Mouse (Mus musculus) kidney, embryonic 15.5 days (tissue): ENCODE measurements at regions not wholly inside any gene's neighbourhood (a gene's known extent, or its start where the extent isn't known, plus 50 kb on each side); places are given as distances from the start of the nearest gene placed in this dataset.

Source experiments
- ATAC-seq: fragments of 200-750 bp; cut with Nextera tagmentation; replicated peaks from 2 replicates; pipeline ENCODE4 v1.8.0; 2017; ENCODE audit warnings: moderate TSS enrichment; ENCODE audit not compliant: low FRiP score
- H3K27ac ChIP-seq: fragments of 300-500 bp; sonication (generic); 2 replicates; pipeline ENCODE4 v1.5.1; 2015; ENCODE audit warnings: mild to moderate bottlenecking, inconsistent platforms
- H3K27me3 ChIP-seq: fragments of 300-500 bp; sonication (generic); 2 replicates; pipeline ENCODE4 v1.6.1; 2015; ENCODE audit warnings: inconsistent platforms
- H3K36me3 ChIP-seq: fragments of 300-500 bp; sonication (generic); 2 replicates; pipeline ENCODE4 v1.6.1; 2015; ENCODE audit warnings: inconsistent platforms
- H3K4me1 ChIP-seq: fragments of 300-500 bp; sonication (generic); 2 replicates; pipeline ENCODE4 v1.6.1; 2015; ENCODE audit warnings: inconsistent platforms
- H3K4me2 ChIP-seq: fragments of 300-500 bp; sonication (generic); 2 replicates; pipeline ENCODE4 v1.6.1; 2015; ENCODE audit warnings: moderate library complexity, mild to moderate bottlenecking, inconsistent platforms
- H3K4me3 ChIP-seq: fragments of 300-500 bp; sonication (generic); replicated peaks from 2 replicates; pipeline ENCODE4 v1.5.1; 2015; ENCODE audit warnings: mild to moderate bottlenecking, inconsistent platforms
- H3K9ac ChIP-seq: fragments of 300-500 bp; sonication (generic); 2 replicates; pipeline ENCODE4 v1.6.1; 2015; ENCODE audit warnings: mild to moderate bottlenecking, inconsistent platforms
- H3K9me3 ChIP-seq: fragments of 300-500 bp; sonication (generic); replicated peaks from 2 replicates; pipeline ENCODE4 v1.6.1; 2016; ENCODE audit warnings: inconsistent platforms
- WGBS: fragments of 180-500 bp; shearing (Covaris S2); methylation state at CpG from one replicate; pipeline ENCODE4 v1.1.7; 2015; ENCODE audit warnings: mixed read lengths; 5-methylcytosine and 5-hydroxymethylcytosine counted together

DNA sequence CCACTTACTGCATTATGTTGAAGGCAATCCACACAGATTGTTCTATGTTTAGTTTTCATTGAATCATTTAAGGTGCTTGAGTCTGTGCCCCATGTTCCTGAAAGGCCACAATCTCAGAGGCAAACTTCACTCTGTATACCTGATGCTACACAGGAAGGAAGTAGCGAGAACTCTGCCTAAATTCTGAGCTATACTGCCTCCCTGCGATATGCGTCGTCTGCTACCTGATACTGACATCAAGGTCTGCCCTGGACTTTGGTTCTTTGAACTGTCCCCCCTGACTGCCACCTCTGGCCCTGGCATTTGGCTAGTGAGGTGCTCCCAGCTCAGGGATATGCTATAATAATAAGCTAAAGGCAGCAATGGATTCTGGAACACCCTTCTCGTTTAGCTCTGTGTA lies 1244.0 kb upstream of the A1bg start:
- Histone ChIP-seq H3K27me3 (no peaks in the 10 kb centered on the region), H3K9me3 (no peaks in the 10 kb centered on the region), H3K4me2 (no peak overlapping the region), H3K27ac (no peak overlapping the region), H3K4me1 (peaks cover 6% of the 10 kb centered on the region), H3K9ac (no peak overlapping the region), H3K36me3 (no peaks in the 10 kb centered on the region), H3K4me3 (no peak overlapping the region)
- 79% methylated on average over 5 of the region's 5 CpGs for WGBS
- no peak for ATAC-seq

DNA sequence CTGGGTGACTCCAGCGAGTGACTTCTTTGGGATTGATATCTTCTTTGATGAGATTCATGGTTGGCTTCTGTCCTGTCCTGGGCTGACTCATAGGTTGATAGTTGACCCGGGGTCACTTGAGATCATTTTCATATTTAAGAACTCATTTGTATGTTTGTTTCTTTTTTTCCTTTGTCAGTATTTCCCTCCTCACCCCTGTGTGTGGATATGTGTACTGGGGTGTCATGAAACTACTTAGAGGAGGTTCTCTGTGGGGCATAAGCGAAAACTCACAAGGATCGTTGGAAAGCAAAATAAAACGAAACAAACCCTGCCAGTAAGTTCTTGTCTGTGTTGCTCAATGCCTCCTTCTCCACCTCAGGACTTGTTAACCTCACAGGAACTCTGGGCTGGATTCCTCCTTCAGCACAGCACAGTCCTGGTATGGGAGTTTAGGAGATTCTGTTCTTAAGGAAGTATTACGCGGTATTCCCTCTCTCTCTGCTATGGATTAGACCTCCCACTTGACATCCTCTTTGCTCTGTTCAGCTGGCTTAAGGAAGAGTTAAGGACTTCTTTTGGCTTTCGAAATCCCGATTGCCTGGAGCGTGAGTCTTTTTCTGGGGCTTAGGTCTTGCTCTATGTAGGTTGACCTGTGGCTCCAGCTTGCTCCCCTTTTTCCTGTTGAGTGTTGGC lies 1243.2 kb upstream of the A1bg start:
- Histone ChIP-seq H3K9me3 (no peaks in the 10 kb centered on the region), H3K4me2 (no peak overlapping the region), H3K27ac (no peak overlapping the region), H3K27me3 (no peaks in the 10 kb centered on the region), H3K4me1 (peaks cover 11% of the 10 kb centered on the region), H3K36me3 (no peaks in the 10 kb centered on the region), H3K9ac (no peak overlapping the region), H3K4me3 (no peak overlapping the region)
- WGBS = 95% methylated on average over 10 of the region's 10 CpGs
- ATAC-seq = no peak

DNA sequence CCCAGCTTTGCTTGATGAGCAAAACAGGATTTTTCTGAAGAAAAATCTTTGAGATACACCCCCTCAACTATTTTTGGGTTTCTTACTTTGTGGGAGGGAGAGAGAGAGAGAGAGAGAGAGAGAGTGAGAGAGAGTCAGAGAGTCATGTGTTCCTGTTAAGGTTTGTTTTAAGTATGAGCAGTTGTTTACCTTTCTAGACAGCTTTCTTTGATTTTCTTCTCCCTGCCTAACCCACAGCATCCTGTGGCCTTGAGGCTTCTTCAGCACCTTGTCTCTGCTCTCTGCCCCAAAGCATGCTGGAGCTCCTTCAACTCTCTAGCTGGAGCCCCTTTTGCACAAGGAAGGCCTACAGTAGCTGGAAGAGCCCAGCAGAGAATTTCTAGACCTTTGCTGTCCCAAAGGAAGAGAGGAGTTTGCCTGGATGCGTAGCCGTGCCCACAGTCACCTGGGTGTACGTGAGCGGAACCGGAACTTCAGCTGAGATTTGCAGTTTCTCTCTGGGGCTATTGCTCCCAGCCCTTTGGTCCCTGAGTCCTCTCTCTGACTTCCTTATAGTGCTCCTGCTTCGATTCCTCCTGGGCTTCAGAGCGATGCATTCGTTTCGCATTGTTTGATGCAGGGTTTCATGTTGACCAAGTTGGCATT lies 1242.1 kb upstream of the A1bg start:
- 90% methylated on average over 9 of the region's 9 CpGs for WGBS

DNA sequence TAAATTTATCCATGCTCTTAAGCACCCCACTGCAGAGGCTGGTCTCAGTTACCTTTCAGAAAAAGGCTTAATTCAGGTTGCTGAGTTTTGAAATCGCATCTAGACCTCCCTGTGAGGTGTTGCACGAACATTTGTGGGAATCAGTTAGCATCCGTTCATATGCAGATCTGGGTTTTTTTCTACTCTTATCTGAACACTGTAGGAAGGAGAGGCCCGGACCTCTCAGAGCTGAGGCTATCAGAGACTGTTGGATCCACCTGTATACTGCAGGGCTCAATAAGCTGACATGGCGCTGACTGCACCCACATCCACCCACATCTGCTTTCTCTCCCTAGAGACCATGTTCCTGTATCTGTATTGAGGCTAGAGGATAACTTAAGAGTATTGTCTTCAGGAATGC lies 1240.4 kb upstream of the A1bg start:
- WGBS = 84% methylated on average over 5 of the region's 5 CpGs
- H3K27ac ChIP-seq = no peak overlapping the region
- no peak for ATAC-seq

More for the DNA sequence above, 1242.1 kb upstream of the A1bg start:
- no peaks in the 10 kb centered on the region for H3K9me3 ChIP-seq
- H3K4me2 ChIP-seq = no peak overlapping the region
- no peak overlapping the region for H3K9ac ChIP-seq
- H3K27ac ChIP-seq = no peak overlapping the region
- H3K27me3 ChIP-seq = no peaks in the 10 kb centered on the region
- no peak overlapping the region for H3K4me3 ChIP-seq
- no peaks in the 10 kb centered on the region for H3K36me3 ChIP-seq
- ATAC-seq = no peak
- H3K4me1 ChIP-seq = peaks cover 12% of the 10 kb centered on the region

DNA sequence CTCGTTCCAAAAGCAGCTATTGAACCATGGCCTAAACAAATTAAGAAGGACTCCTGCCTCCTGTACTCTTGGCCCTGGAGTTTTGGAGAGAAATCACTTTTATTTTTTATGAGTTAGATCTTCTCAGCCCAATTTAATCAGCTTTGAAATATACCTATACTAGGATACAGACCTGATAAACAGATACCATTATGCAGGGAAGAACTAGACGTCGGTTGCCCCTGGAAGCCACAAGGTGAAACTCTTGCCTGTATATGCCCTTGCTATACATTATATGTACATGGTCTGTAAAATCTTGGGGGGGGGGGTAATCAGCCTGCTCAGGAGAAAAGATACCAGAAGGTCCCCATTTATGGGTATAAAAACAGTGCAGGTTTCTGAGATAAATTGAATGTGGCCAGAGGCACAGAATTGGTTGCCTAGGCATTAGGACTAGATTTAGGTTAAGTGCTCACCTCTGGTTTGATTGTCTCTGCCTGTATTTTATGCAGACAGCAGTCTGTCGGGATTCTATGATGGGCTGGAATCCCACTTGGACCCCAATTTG lies 1239.9 kb upstream of the A1bg start:
- WGBS = 74% methylated on average over 4 of the region's 4 CpGs
- H3K4me2 ChIP-seq = no peak overlapping the region
- ATAC-seq = no peak
- no peak overlapping the region for H3K9ac ChIP-seq
- H3K4me1 ChIP-seq = peaks cover 18% of the 10 kb centered on the region
- no peaks in the 10 kb centered on the region for H3K36me3 ChIP-seq
- H3K9me3 ChIP-seq = no peaks in the 10 kb centered on the region
- no peak overlapping the region for H3K4me3 ChIP-seq
- no peak overlapping the region for H3K27ac ChIP-seq
- no peaks in the 10 kb centered on the region for H3K27me3 ChIP-seq

More for the DNA sequence above, 1240.4 kb upstream of the A1bg start:
- Histone ChIP-seq H3K4me1 (peaks cover 13% of the 10 kb centered on the region), H3K36me3 (no peaks in the 10 kb centered on the region), H3K4me3 (no peak overlapping the region), H3K27me3 (no peaks in the 10 kb centered on the region), H3K4me2 (no peak overlapping the region), H3K9me3 (no peaks in the 10 kb centered on the region), H3K9ac (no peak overlapping the region)

DNA sequence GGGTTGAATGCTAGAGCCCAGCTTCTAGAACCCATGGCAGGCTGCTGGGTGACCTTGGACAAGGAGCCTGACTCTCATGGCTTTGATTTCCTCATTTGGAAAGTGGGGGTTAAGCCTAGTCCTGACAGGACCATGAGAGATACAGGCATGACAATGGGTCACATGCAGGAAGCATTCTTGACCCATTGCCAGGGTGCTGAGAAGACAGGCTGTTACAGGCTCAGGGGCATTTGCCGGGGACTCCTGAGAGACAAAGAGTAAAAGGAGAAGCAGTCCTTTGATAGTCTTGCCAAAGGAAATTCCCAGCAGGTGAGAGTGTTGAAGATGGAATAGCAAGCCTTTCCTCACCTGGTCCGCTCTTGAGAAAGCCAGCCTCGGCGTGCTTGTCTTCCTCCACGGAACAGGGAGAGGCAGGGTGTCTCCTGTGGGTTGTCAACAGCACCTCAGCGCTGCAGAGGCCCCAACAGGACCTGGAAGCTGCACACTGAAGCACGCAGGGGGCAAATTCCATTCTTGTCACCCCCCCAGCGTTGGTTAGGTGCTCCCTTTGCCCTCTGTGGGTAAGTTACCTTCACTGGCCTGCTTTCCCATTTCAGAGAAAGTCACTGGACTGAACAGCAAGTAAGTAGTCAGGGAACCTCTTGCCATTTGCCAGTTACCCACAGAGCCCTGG lies 1239.3 kb upstream of the A1bg start:
- Histone ChIP-seq H3K27me3 (no peaks in the 10 kb centered on the region), H3K4me1 (peaks cover 24% of the 10 kb centered on the region), H3K4me2 (no peak overlapping the region), H3K27ac (0 out of 2 replicates have a peak overlapping the region, but pooled peaks have one; percentile 18), H3K9ac (no peak overlapping the region), H3K36me3 (no peaks in the 10 kb centered on the region), H3K9me3 (no peaks in the 10 kb centered on the region), H3K4me3 (no peak overlapping the region)
- 66% methylated on average over 8 of the region's 8 CpGs for WGBS
- ATAC-seq = no peak

DNA sequence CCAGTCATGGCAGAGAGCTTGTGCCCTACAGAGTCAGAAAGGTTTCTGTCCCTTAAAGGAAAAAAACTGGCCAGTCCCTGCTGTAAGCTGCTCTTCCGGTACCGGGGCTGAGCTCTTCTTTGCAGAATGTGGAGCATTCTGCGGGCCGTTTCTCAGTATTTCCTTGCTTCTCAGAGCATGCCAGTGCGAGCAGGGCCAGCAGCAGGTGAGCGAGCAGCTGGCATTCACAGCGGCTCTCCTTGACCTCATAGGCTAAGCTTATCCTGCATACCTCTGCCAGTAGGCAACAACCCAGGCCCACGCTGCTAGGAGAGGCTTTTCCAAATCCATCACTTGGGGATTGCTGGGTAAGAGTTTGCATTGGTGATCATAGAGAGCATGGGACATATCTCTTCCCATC lies 1238.2 kb upstream of the A1bg start:
- H3K27me3 ChIP-seq = no peaks in the 10 kb centered on the region
- H3K36me3 ChIP-seq = no peaks in the 10 kb centered on the region
- H3K27ac ChIP-seq = no peak overlapping the region
- no peak overlapping the region for H3K9ac ChIP-seq
- H3K4me3 ChIP-seq = no peak overlapping the region
- ATAC-seq = no peak
- WGBS = 79% methylated on average over 8 of the region's 8 CpGs
- no peaks in the 10 kb centered on the region for H3K9me3 ChIP-seq
- H3K4me2 ChIP-seq = no peak overlapping the region
- peaks cover 26% of the 10 kb centered on the region for H3K4me1 ChIP-seq

DNA sequence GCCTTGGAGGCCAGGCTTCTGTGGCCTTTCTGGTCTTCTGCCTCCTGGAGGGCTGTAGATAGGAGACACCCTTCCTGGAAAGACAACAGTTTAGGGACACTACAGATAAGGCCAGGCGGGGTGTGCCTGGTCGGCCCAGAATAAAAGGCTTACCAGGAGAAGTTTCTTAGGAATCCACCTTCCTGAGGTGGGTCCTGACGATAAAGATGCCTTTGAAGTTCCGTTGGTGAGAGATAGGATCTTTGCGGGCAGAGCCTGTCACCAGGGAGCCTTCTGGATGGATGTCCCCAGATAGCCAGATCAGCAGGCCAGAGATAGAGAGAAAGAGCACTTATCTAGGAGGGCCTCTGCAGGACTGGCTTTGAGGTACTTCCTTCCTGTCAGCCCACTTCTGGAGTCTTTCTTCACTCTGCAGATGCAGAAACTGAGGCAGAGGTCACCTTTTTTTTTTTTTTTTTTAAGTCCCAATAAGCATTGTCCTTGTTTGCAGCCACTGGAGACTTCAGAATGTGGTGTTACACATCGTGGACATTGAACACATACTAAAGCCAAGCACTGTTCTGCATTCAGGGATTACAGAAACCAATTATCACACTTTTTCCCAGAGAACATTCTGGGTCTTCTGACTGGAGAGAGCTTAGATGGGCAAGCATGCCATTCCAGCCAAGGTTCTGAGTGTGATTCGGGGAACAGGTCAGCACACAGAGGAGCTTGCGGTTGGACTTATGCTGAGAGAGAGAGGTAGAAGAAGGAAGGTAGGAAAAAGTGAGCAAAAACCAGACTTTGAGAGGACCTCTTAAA lies 1236.3 kb upstream of the A1bg start:
- ATAC-seq = peak; percentile 55; the same call in 1 of the 2 replicates
- Histone ChIP-seq H3K4me3 (no peak overlapping the region), H3K9me3 (no peaks in the 10 kb centered on the region), H3K27ac (no peak overlapping the region), H3K27me3 (no peaks in the 10 kb centered on the region), H3K4me2 (no peak overlapping the region), H3K9ac (no peak overlapping the region), H3K36me3 (no peaks in the 10 kb centered on the region), H3K4me1 (peaks cover 26% of the 10 kb centered on the region)
- 85% methylated on average over 8 of the region's 8 CpGs for WGBS

DNA sequence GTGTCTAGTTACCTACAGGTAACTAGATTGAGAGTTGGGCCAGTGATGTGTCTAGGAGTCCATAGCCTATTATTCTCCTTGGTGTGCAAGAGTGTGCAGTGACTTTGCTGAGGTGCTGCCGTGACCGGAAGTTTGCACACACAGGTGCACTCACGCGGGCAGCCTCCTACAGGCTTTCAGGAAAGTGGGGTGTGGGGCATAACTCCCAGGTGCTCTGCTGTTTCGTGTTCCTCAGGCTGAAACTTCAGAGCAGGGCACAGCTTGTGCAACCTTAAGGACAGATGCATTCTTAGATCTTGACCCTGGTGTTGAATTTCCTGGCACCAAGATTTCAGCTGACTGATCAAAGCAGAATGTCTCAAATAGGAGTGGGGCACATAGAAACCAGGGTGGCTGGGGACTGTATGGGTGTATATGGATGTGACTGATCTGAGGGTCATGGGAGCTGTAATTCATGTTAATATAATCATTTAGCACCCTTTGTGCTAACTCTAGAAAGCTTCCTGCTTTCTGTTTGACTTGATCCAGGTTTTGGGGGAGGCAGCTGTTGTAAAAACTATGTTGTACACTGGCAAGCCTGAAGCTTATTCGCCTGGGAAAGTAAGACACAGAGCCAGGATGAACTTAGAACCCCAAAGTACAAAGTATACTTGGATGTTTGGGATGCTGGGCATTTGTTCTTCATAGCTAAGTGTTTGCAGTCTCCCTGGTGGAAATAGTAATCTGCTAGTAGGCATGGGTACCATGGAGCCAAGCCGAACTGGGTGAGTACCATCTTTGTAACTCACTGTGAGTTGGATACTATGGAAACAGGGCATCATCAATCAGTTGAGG lies 1234.6 kb upstream of the A1bg start:
- Histone ChIP-seq H3K27ac (peak overlapping the region; percentile 72), H3K9ac (no peak overlapping the region), H3K4me3 (no peak overlapping the region), H3K36me3 (no peaks in the 10 kb centered on the region), H3K9me3 (no peaks in the 10 kb centered on the region), H3K27me3 (no peaks in the 10 kb centered on the region), H3K4me2 (no peak overlapping the region), H3K4me1 (peaks cover 32% of the 10 kb centered on the region)
- peak; percentile 59 for ATAC-seq
- WGBS = 51% methylated on average over 7 of the region's 7 CpGs

DNA sequence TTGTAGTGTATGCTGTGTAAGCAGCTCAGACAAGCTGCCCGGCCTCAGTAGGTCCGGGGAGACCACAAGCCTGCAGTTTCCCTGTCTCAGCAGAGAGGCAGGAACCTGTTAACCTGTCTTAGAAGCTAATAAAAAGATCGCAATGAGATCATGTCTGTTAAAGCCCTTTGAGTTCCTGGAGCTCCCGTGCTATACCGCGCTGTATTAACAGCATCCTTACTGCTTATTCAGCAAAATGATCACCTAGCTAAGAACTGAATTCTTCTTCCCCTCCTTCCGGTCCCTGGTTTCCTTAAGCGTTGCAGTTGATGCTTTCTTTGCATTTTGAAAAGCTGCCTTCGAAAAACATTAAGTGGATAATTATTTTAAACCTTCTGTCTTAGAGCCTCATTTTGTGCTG lies 1230.4 kb upstream of the A1bg start:
- WGBS = 52% methylated on average over 9 of the region's 9 CpGs
- Histone ChIP-seq H3K9ac (no peak overlapping the region), H3K36me3 (no peaks in the 10 kb centered on the region), H3K4me1 (peaks cover 22% of the 10 kb centered on the region), H3K4me3 (no peak overlapping the region), H3K9me3 (no peaks in the 10 kb centered on the region), H3K27ac (no peak overlapping the region), H3K27me3 (no peaks in the 10 kb centered on the region), H3K4me2 (no peak overlapping the region)
- no peak for ATAC-seq

DNA sequence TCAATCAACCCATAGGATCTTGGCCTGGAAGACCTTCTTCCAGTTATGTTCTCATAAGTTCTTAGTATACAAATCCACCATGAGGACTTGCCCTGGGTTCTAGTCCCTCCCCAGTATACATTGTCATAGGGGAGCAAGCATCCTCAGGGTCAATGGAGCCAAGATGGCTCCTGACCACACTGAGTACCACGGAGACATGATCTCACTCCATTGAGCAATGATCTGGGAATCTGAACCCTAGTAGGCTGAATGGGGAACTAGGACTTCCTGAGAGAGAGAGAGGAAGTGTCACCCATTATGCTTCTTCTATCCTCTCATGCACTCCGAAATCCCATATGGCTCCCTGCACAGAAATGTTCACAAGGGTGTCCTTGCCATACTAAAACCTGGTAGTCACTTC lies 1229.3 kb upstream of the A1bg start:
- Histone ChIP-seq H3K36me3 (no peaks in the 10 kb centered on the region), H3K27me3 (no peaks in the 10 kb centered on the region), H3K9ac (no peak overlapping the region), H3K9me3 (no peaks in the 10 kb centered on the region), H3K4me3 (no peak overlapping the region), H3K4me1 (peaks cover 16% of the 10 kb centered on the region), H3K27ac (no peak overlapping the region), H3K4me2 (no peak overlapping the region)
- 94% methylated on average over 2 of the region's 2 CpGs for WGBS
- ATAC-seq = no peak
